In genomic region chr11:108605301-108605700, GRCm38 (mm10) we compare ENCODE assay signal across 12 mouse cellular contexts.
DNase-seq lines count a peak whose midpoint lies in the region; ATAC-seq and TF ChIP-seq lines count a peak whose summit lies in the region.
"Had no signal": no experiment of that assay in that cellular context is flagged by ENCODE, and none has a peak within 500 bp of the region (broad histone marks: within the 10 kb centered on the region; RNA-seq: fewer than 3 reads in every experiment).

No protein-coding gene starts in this region.

- ATAC-seq in hindbrain, postnatal 0 days: peak; percentile 90
- peak; percentile 53 for ATAC-seq in neural tube, embryonic 15.5 days (ENCODE audit: low FRiP score)
- ATAC-seq in inflammation-experienced regulatory T-cells, adult 6 months: no peak

- H3K36me3 ChIP-seq in embryonic facial prominence, embryonic 10.5 days (replicated peaks): no peaks in the 10 kb centered on the region
- H3K36me3 ChIP-seq in hindbrain, postnatal 0 days (ENCODE audit: insufficient read depth, low read length): no peaks in the 10 kb centered on the region
- H3K36me3 ChIP-seq in neural tube, embryonic 15.5 days: no peaks in the 10 kb centered on the region
- H3K36me3 ChIP-seq: embryonic facial prominence, embryonic 15.5 days; limb, embryonic 13.5 days had no signal

- DNase-seq in ovary, postnatal 36 days (ENCODE audit: low spot score): peak; percentile 7
- DNase-seq in ovary, postnatal 10 days (ENCODE audit: low spot score): no peak
- DNase-seq in embryonic facial prominence, embryonic 10.5 days (ENCODE audit: low spot score): peak; percentile 18
- peak; percentile 60 for DNase-seq in hindbrain, postnatal 0 days (ENCODE audit: low spot score)
- DNase-seq in urinary bladder, postnatal 10 days (ENCODE audit: low spot score): no peak
- DNase-seq in urinary bladder, postnatal 25 days (ENCODE audit: low spot score): no peak
- DNase-seq: adrenal gland, postnatal 25 days had no signal

- TF ChIP-seq CTCF in hindbrain, postnatal 0 days (IDR thresholded peaks at IDR 0.05; ENCODE audit: low read depth): no peak

- WGBS in embryonic facial prominence, embryonic 10.5 days: 59% methylated on average over 3 of the region's 3 CpGs
- WGBS in hindbrain, postnatal 0 days: 21% methylated on average over 3 of the region's 3 CpGs
- WGBS in neural tube, embryonic 15.5 days: 32% methylated on average over 3 of the region's 3 CpGs

- H3K27ac ChIP-seq in embryonic facial prominence, embryonic 10.5 days (replicated peaks): no peak overlapping the region
- H3K27ac ChIP-seq in hindbrain, postnatal 0 days: peak overlapping the region; percentile 87
- peak overlapping the region; percentile 75 for H3K27ac ChIP-seq in neural tube, embryonic 15.5 days (replicated peaks)
- H3K27ac ChIP-seq: embryonic facial prominence, embryonic 15.5 days; limb, embryonic 13.5 days; macrophage had no signal

- no peaks in the 10 kb centered on the region for H3K27me3 ChIP-seq in embryonic facial prominence, embryonic 10.5 days (replicated peaks; ENCODE audit: low read depth, poor library complexity, severe bottlenecking)
- H3K27me3 ChIP-seq in hindbrain, postnatal 0 days (ENCODE audit: insufficient read depth, low read length): no peaks in the 10 kb centered on the region
- no peaks in the 10 kb centered on the region for H3K27me3 ChIP-seq in neural tube, embryonic 15.5 days (replicated peaks)
- H3K27me3 ChIP-seq: embryonic facial prominence, embryonic 15.5 days; limb, embryonic 13.5 days had no signal

- H3K9me3 ChIP-seq in embryonic facial prominence, embryonic 10.5 days: no peaks in the 10 kb centered on the region
- no peaks in the 10 kb centered on the region for H3K9me3 ChIP-seq in hindbrain, postnatal 0 days (ENCODE audit: low read length)
- H3K9me3 ChIP-seq in neural tube, embryonic 15.5 days (replicated peaks): no peaks in the 10 kb centered on the region
- H3K9me3 ChIP-seq: embryonic facial prominence, embryonic 15.5 days; limb, embryonic 13.5 days had no signal

- no peak overlapping the region for H3K4me3 ChIP-seq in embryonic facial prominence, embryonic 10.5 days
- H3K4me3 ChIP-seq in hindbrain, postnatal 0 days (ENCODE audit: low read length): 0 out of 2 replicates have a peak overlapping the region, but pooled peaks have one; percentile 10
- H3K4me3 ChIP-seq in neural tube, embryonic 15.5 days (replicated peaks): no peak overlapping the region
- H3K4me3 ChIP-seq: embryonic facial prominence, embryonic 15.5 days; limb, embryonic 13.5 days had no signal

- H3K4me2 ChIP-seq in hindbrain, postnatal 0 days (ENCODE audit: low read depth, low read length): peak overlapping the region; percentile 33
- peak overlapping the region; percentile 9; the same call in 1 of the 2 replicates for H3K4me2 ChIP-seq in neural tube, embryonic 15.5 days
- H3K4me2 ChIP-seq: embryonic facial prominence, embryonic 15.5 days; limb, embryonic 13.5 days had no signal

- H3K4me1 ChIP-seq in embryonic facial prominence, embryonic 10.5 days: no peaks in the 10 kb centered on the region
- peaks cover 7% of the 10 kb centered on the region; the same call in 1 of the 2 replicates for H3K4me1 ChIP-seq in hindbrain, postnatal 0 days (ENCODE audit: insufficient read depth, low read length)
- peaks cover 5% of the 10 kb centered on the region; the same call in 1 of the 2 replicates for H3K4me1 ChIP-seq in neural tube, embryonic 15.5 days
- H3K4me1 ChIP-seq: embryonic facial prominence, embryonic 15.5 days had no signal

- peak overlapping the region; percentile 33; the same call in 1 of the 2 replicates for H3K9ac ChIP-seq in hindbrain, postnatal 0 days (replicated peaks; ENCODE audit: low read length)
- 0 out of 2 replicates have a peak overlapping the region, but pooled peaks have one; percentile 14 for H3K9ac ChIP-seq in neural tube, embryonic 15.5 days (replicated peaks)
- H3K9ac ChIP-seq: embryonic facial prominence, embryonic 15.5 days; limb, embryonic 13.5 days had no signal

Comparison
In these comparisons a context has a peak if more than half of its experiments do, and no peak if none do; other contexts are left out.
1. DNase-seq: peak in ovary, postnatal 36 days (single experiment), embryonic facial prominence, embryonic 10.5 days (single experiment) and hindbrain, postnatal 0 days (single experiment); none in ovary, postnatal 10 days (single experiment), urinary bladder, postnatal 10 days (single experiment) and urinary bladder, postnatal 25 days (single experiment).